8 mouse cellular contexts compared by ENCODE assay signal in genomic region chr11:73048030-73048876, GRCm38 (mm10). TPM values are rescaled to one million over a fixed set of nuclear protein-coding genes. Genes with fewer than 3 reads are reported as not detected.
DNase-seq lines count a peak whose midpoint lies in the region; ATAC-seq and TF ChIP-seq lines count a peak whose summit lies in the region.

No protein-coding gene starts in this region.

- peaks cover 4% of the 10 kb centered on the region for H3K4me1 ChIP-seq in lung, adult 2 months (ENCODE audit: control insufficient read depth, insufficient read depth, low read length)
- peaks cover 8% of the 10 kb centered on the region; the same call in 1 of the 2 replicates for H3K4me1 ChIP-seq in forebrain, embryonic 11.5 days (replicated peaks; ENCODE audit: control insufficient read depth, insufficient read depth, low read length)
- H3K4me1 ChIP-seq in liver, adult 2 months (ENCODE audit: control insufficient read depth, insufficient read depth, low read length), result peaks cover 12% of the 10 kb centered on the region
- H3K4me1 ChIP-seq in stomach, embryonic 15.5 days, result peaks cover 14% of the 10 kb centered on the region; the same call in 1 of the 2 replicates

- H3K27ac ChIP-seq in forebrain, embryonic 11.5 days (ENCODE audit: low read depth, low read length), result peak overlapping the region; percentile 81
- H3K27ac ChIP-seq in liver, adult 2 months (replicated peaks; ENCODE audit: insufficient read depth, low read depth, low read length), result peak overlapping the region; percentile 84
- H3K27ac ChIP-seq in stomach, embryonic 15.5 days, result peak overlapping the region; percentile 92

- peaks cover 5% of the 10 kb centered on the region; the same call in 1 of the 2 replicates for H3K79me2 ChIP-seq in liver, adult 2 months (ENCODE audit: control insufficient read depth, insufficient read depth, low read length)

- no peaks in the 10 kb centered on the region for H3K36me3 ChIP-seq in forebrain, embryonic 11.5 days (ENCODE audit: control insufficient read depth, insufficient read depth, low read length)
- peaks cover 11% of the 10 kb centered on the region for H3K36me3 ChIP-seq in liver, adult 2 months (ENCODE audit: control insufficient read depth, insufficient read depth, low read length)
- H3K36me3 ChIP-seq in stomach, embryonic 15.5 days, result peaks cover 11% of the 10 kb centered on the region; the same call in 1 of the 2 replicates

- peak overlapping the region; percentile 87 for H3K9ac ChIP-seq in forebrain, embryonic 11.5 days (ENCODE audit: low read length)
- H3K9ac ChIP-seq in liver, adult 2 months (ENCODE audit: low read depth, low read length), result peak overlapping the region; percentile 93
- peak overlapping the region; percentile 93 for H3K9ac ChIP-seq in stomach, embryonic 15.5 days

- peak; percentile 78 for ATAC-seq in forebrain, embryonic 11.5 days (replicated peaks; ENCODE audit: low FRiP score)
- ATAC-seq in stomach, embryonic 15.5 days (ENCODE audit: insufficient read depth, low FRiP score, low read depth), result peak; percentile 53

- 2% methylated on average over 55 of the region's 55 CpGs for WGBS in lung, adult 2 months
- WGBS in forebrain, embryonic 11.5 days, result 1% methylated on average over 55 of the region's 55 CpGs
- 2% methylated on average over 55 of the region's 55 CpGs for WGBS in liver, adult 2 months
- 1% methylated on average over 55 of the region's 55 CpGs for WGBS in stomach, embryonic 15.5 days

- peak overlapping the region; percentile 81 for H3K4me3 ChIP-seq in lung, adult 2 months (replicated peaks; ENCODE audit: extremely low read depth, low read depth, low read length)
- H3K4me3 ChIP-seq in forebrain, embryonic 11.5 days (ENCODE audit: low read depth, low read length), result peak overlapping the region; percentile 91
- peak overlapping the region; percentile 97 for H3K4me3 ChIP-seq in liver, adult 2 months (ENCODE audit: insufficient read depth, low read depth, low read length)
- peak overlapping the region; percentile 95 for H3K4me3 ChIP-seq in stomach, embryonic 15.5 days (replicated peaks)

- TF ChIP-seq POLR2A in lung, adult 2 months (IDR thresholded peaks at IDR 0.05; ENCODE audit: borderline replicate concordance, extremely low read depth, low read depth, low read length), result no peak
- no peak; the same call in 1 of the 2 replicates for TF ChIP-seq POLR2A in liver, adult 2 months (IDR thresholded peaks at IDR 0.05; ENCODE audit: extremely low read depth, insufficient read depth, low read length)

- DNase-seq in lung, adult 2 months, result no peak
- DNase-seq in lung, postnatal 14 days, result no peak
- peak; percentile 22 for DNase-seq in adipocyte (ENCODE audit: low spot score)
- DNase-seq in forebrain, embryonic 11.5 days (ENCODE audit: low spot score), result no peak
- peak; percentile 18 for DNase-seq in liver, adult 2 months (ENCODE audit: extremely low read depth, low read depth, low spot score)
- DNase-seq in left cerebral cortex, adult 11 months (ENCODE audit: low spot score), result no peak
- no peak for DNase-seq in kidney, adult 8-10 months

- no peaks in the 10 kb centered on the region for H3K27me3 ChIP-seq in forebrain, embryonic 11.5 days (ENCODE audit: control insufficient read depth, insufficient read depth, low read length)
- H3K27me3 ChIP-seq in liver, adult 2 months (ENCODE audit: control insufficient read depth, insufficient read depth, low read length), result no peaks in the 10 kb centered on the region
- no peaks in the 10 kb centered on the region for H3K27me3 ChIP-seq in stomach, embryonic 15.5 days (replicated peaks)

- H3K4me2 ChIP-seq in forebrain, embryonic 11.5 days (ENCODE audit: low read depth, low read length, severe bottlenecking), result peak overlapping the region; percentile 85
- peak overlapping the region; percentile 56 for H3K4me2 ChIP-seq in stomach, embryonic 15.5 days

- no peak for TF ChIP-seq CTCF in lung, adult 2 months (IDR thresholded peaks at IDR 0.05; ENCODE audit: insufficient read depth, low read length)
- no peak for TF ChIP-seq CTCF in liver, adult 2 months (IDR thresholded peaks at IDR 0.05; ENCODE audit: low read depth, low read length)

- H3K9me3 ChIP-seq in forebrain, embryonic 11.5 days (ENCODE audit: control insufficient read depth, low read length), result no peaks in the 10 kb centered on the region
- no peaks in the 10 kb centered on the region for H3K9me3 ChIP-seq in stomach, embryonic 15.5 days

RNA-seq across cellular contexts. Expression of gene Ncbp3, which starts 0.7 kb away (rescaled TPM):
- 1.7 and 3.6 TPM in 2 replicates for polyA plus RNA-seq in lung, adult 2 months (2012; rRNA removed)
- polyA plus RNA-seq in forebrain, embryonic 11.5 days (2014; fragmentation: Nextera tagmentation; extraction: Ambion mirVana), result 12.6 and 13.2 TPM in 2 replicates
- 3.7 and 3.8 TPM in 2 replicates for total RNA-seq in liver, adult 2 months (2014; rRNA removed)
- 1.3 TPM in 2 replicates for polyA plus RNA-seq in liver, adult 2 months (2012; rRNA removed)
- polyA plus RNA-seq in stomach, embryonic 15.5 days (2015; fragmentation: Nextera tagmentation; extraction: Ambion mirVana), result 10.4 and 12.0 TPM in 2 replicates

RNA-seq across cellular contexts. Expression of gene Camkk1, which starts 29.4 kb away (rescaled TPM):
- 8.7 and 9.3 TPM in 2 replicates for polyA plus RNA-seq in lung, adult 2 months (2012; rRNA removed)
- 4.7 and 5.2 TPM in 2 replicates for polyA plus RNA-seq in forebrain, embryonic 11.5 days (2014; fragmentation: Nextera tagmentation; extraction: Ambion mirVana)
- 0.28 and 0.54 TPM in 2 replicates for total RNA-seq in liver, adult 2 months (2014; rRNA removed)
- 0.12 and 0.24 TPM in 2 replicates for polyA plus RNA-seq in liver, adult 2 months (2012; rRNA removed)
- polyA plus RNA-seq in stomach, embryonic 15.5 days (2015; fragmentation: Nextera tagmentation; extraction: Ambion mirVana), result 10.6 and 10.9 TPM in 2 replicates

RNA-seq across cellular contexts. Expression of gene Itgae, which starts 42.1 kb away (rescaled TPM):
- polyA plus RNA-seq in lung, adult 2 months (2012; rRNA removed), result 3.8 and 4.3 TPM in 2 replicates
- polyA plus RNA-seq in forebrain, embryonic 11.5 days (2014; fragmentation: Nextera tagmentation; extraction: Ambion mirVana), result 0.36 and 0.64 TPM in 2 replicates
- total RNA-seq in liver, adult 2 months (2014; rRNA removed), result 0.18 and 0.27 TPM in 2 replicates
- polyA plus RNA-seq in liver, adult 2 months (2012; rRNA removed), result 0.17 and 0.19 TPM in 2 replicates
- polyA plus RNA-seq in stomach, embryonic 15.5 days (2015; fragmentation: Nextera tagmentation; extraction: Ambion mirVana), result 0.33 and 0.57 TPM in 2 replicates

RNA-seq across cellular contexts. Expression of gene P2rx1, which starts 49.4 kb away (rescaled TPM):
- 3.2 and 4.4 TPM in 2 replicates for polyA plus RNA-seq in lung, adult 2 months (2012; rRNA removed)
- 1.1 and 1.6 TPM in 2 replicates for polyA plus RNA-seq in forebrain, embryonic 11.5 days (2014; fragmentation: Nextera tagmentation; extraction: Ambion mirVana)
- total RNA-seq in liver, adult 2 months (2014; rRNA removed), result 0.28 and 0.34 TPM in 2 replicates
- polyA plus RNA-seq in liver, adult 2 months (2012; rRNA removed), result 0.11 and 0.12 TPM in 2 replicates
- 33.7 and 52.1 TPM in 2 replicates for polyA plus RNA-seq in stomach, embryonic 15.5 days (2015; fragmentation: Nextera tagmentation; extraction: Ambion mirVana)

Comparison
In these comparisons a context has a peak if more than half of its experiments do, and no peak if none do; other contexts are left out.
1. DNase-seq: peak in adipocyte (single experiment) and liver, adult 2 months (single experiment); none in lung, adult 2 months (single experiment), lung, postnatal 14 days (single experiment), forebrain, embryonic 11.5 days (single experiment), left cerebral cortex, adult 11 months (single experiment) and kidney, adult 8-10 months (0 of 2).
2. Peak in every context shown above with its lines, with median percentiles within 50 percentile points of each other: H3K4me3 ChIP-seq, H3K27ac ChIP-seq and H3K9ac ChIP-seq.